Mouse (Mus musculus) neural tube, embryonic 11.5 days (tissue): ENCODE data around the gene Epb41l1. TPM values are rescaled to one million over a fixed set of nuclear protein-coding genes. Genes with fewer than 3 reads are reported as not detected.
A peak's percentile ranks its signal among the peaks of the same experiment; 100 is the strongest.
"Not testable (repeated sequence)": the region's sequence is repeated elsewhere in the genome, so short reads cannot be mapped to it uniquely, and the experiment has no call there.

Experiments
- ATAC-seq: fragments of 200-750 bp; cut with Nextera tagmentation; 2 replicates; pipeline ENCODE4 v1.8.0; 2017; ENCODE audit warnings: moderate number of reproducible peaks, mild to moderate bottlenecking, moderate TSS enrichment, moderate library complexity; ENCODE audit not compliant: insufficient read depth, low FRiP score, low TSS enrichment
- DNase-seq: peaks from one replicate; pipeline ENCODE4 v3.0.0-alpha.2; 2015; ENCODE audit warnings: low spot score
- H3K27ac ChIP-seq: fragments of 300-500 bp; sonication (generic); 2 replicates; pipeline ENCODE4 v1.5.1; 2014; ENCODE audit warnings: low read depth, mild to moderate bottlenecking, low read length
- H3K27me3 ChIP-seq: fragments of 300-500 bp; sonication (generic); 2 replicates; pipeline ENCODE4 v1.6.1; 2014; ENCODE audit warnings: mild to moderate bottlenecking, low read length, mixed read lengths; ENCODE audit not compliant: control insufficient read depth, insufficient read depth
- H3K36me3 ChIP-seq: fragments of 300-500 bp; sonication (generic); 2 replicates; pipeline ENCODE4 v1.6.1; 2014; ENCODE audit warnings: mild to moderate bottlenecking, low read length, moderate library complexity, mixed read lengths; ENCODE audit not compliant: control insufficient read depth, insufficient read depth
- H3K4me1 ChIP-seq: fragments of 300-500 bp; sonication (generic); 2 replicates; pipeline ENCODE4 v1.6.1; 2014; ENCODE audit warnings: low read length, mixed read lengths; ENCODE audit not compliant: control insufficient read depth, insufficient read depth
- H3K4me2 ChIP-seq: fragments of 300-500 bp; sonication (generic); 2 replicates; pipeline ENCODE4 v1.6.1; 2014; ENCODE audit warnings: low read depth, mild to moderate bottlenecking, moderate library complexity
- H3K4me3 ChIP-seq: fragments of 300-500 bp; sonication (generic); 2 replicates; pipeline ENCODE4 v1.5.1; 2014; ENCODE audit warnings: low read depth, low read length
- H3K9ac ChIP-seq: fragments of 300-500 bp; sonication (generic); 2 replicates; pipeline ENCODE4 v1.6.1; 2014; ENCODE audit warnings: mild to moderate bottlenecking, low read length
- H3K9me3 ChIP-seq: fragments of 300-500 bp; sonication (generic); 2 replicates; pipeline ENCODE4 v1.6.1; 2016; ENCODE audit warnings: low read length; ENCODE audit not compliant: control insufficient read depth
- WGBS: fragments of 180-500 bp; shearing (Covaris S2); extraction: QIAGEN DNeasy Blood & Tissue Kit; methylation state at CpG from one replicate; pipeline ENCODE4 v1.1.7; 2014; 5-methylcytosine and 5-hydroxymethylcytosine counted together
- polyA plus RNA-seq: library from polyadenylated mRNA; unstranded; fragments of >200 nt; fragmentation: Nextera tagmentation; extraction: Ambion mirVana; gene quantifications from 2 replicates; pipeline ENCODE4 v1.2.1, GENCODE M21; 2014

The Epb41l1 gene
- polyA plus RNA-seq, 1 experiment from 2014 or later: 4.4 TPM

- WGBS: 79% methylated on average over 4 of the region's 6 CpGs
- DNase-seq (no peak), ATAC-seq (no peak)
- no peak overlapping the region for H3K4me2 ChIP-seq
- no peak overlapping the region for H3K4me3 ChIP-seq
- no peaks in the 10 kb centered on the region; the same call in none of the 2 replicates for H3K36me3 ChIP-seq
- H3K9ac ChIP-seq: no peak overlapping the region
- no peak overlapping the region for H3K27ac ChIP-seq
- no peaks in the 10 kb centered on the region for H3K4me1 ChIP-seq
- H3K27me3 ChIP-seq: no peaks in the 10 kb centered on the region
- H3K9me3 ChIP-seq: no peaks in the 10 kb centered on the region
Observed at GRCm38 (mm10) chr2:156512561-156512960, 91.9 kb downstream of the Epb41l1 start.

GRCm38 (mm10) chr2:156515102-156515501 lies 94.4 kb downstream of the Epb41l1 start:
- H3K4me1 ChIP-seq: no peaks in the 10 kb centered on the region
- ATAC-seq (no peak), DNase-seq (no peak)
- H3K27ac ChIP-seq: no peak overlapping the region
- WGBS: 88% methylated on average over 9 of the region's 9 CpGs
- no peak overlapping the region for H3K9ac ChIP-seq
- H3K27me3 ChIP-seq: no peaks in the 10 kb centered on the region
- H3K4me2 ChIP-seq: no peak overlapping the region
- no peaks in the 10 kb centered on the region for H3K9me3 ChIP-seq
- no peaks in the 10 kb centered on the region; the same call in 1 of the 2 replicates for H3K36me3 ChIP-seq
- H3K4me3 ChIP-seq: no peak overlapping the region

- Histone ChIP-seq H3K9me3 (no peaks in the 10 kb centered on the region), H3K4me1 (no peaks in the 10 kb centered on the region), H3K9ac (no peak overlapping the region), H3K27ac (no peak overlapping the region), H3K27me3 (no peaks in the 10 kb centered on the region), H3K4me2 (no peak overlapping the region), H3K36me3 (no peaks in the 10 kb centered on the region; the same call in 1 of the 2 replicates), H3K4me3 (no peak overlapping the region)
- ATAC-seq (peak; percentile 38; the same call in 1 of the 2 replicates), DNase-seq (peak; percentile 78)
- 26% methylated on average over 7 of the region's 7 CpGs for WGBS
Observed at GRCm38 (mm10) chr2:156515565-156516185, 95.0 kb downstream of the Epb41l1 start.

GRCm38 (mm10) chr2:156516678-156517077 lies 96.0 kb downstream of the Epb41l1 start:
- not testable (repeated sequence) for H3K4me3 ChIP-seq, H3K9me3 ChIP-seq, ATAC-seq, DNase-seq, H3K36me3 ChIP-seq, H3K9ac ChIP-seq, H3K4me1 ChIP-seq, H3K27me3 ChIP-seq, H3K4me2 ChIP-seq, H3K27ac ChIP-seq
- 58% methylated on average over 2 of the region's 2 CpGs for WGBS

GRCm38 (mm10) chr2:156518306-156518705 lies 97.6 kb downstream of the Epb41l1 start:
- Histone ChIP-seq H3K4me1 (no peaks in the 10 kb centered on the region), H3K36me3 (no peaks in the 10 kb centered on the region; the same call in 1 of the 2 replicates), H3K27ac (no peak overlapping the region), H3K4me3 (no peak overlapping the region), H3K9me3 (no peaks in the 10 kb centered on the region), H3K27me3 (no peaks in the 10 kb centered on the region), H3K9ac (no peak overlapping the region), H3K4me2 (no peak overlapping the region)
- 82% methylated on average over 6 of the region's 6 CpGs for WGBS
- no peak for DNase-seq
- no peak for ATAC-seq

DNA sequence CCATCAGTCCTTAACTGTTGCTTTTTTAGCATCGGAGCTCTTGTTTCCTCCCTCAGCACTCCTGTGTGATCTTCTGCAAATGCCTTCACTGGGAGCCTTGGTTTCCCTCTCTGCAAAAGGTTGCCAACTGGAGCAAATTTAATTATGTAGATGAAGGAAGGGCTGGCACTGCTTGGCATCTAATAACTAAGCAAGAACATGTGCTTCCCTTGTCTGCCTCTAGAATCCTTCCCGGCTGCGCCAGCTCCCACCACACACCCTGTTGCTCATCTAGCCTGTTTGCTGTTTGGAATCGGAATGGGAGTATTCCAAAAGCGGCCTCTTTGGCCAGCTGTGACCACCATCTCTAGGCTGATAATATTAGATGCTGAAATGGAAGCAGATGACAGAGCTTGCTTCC lies 98.9 kb downstream of the Epb41l1 start:
- Histone ChIP-seq H3K4me1 (no peaks in the 10 kb centered on the region; the same call in 1 of the 2 replicates), H3K27me3 (no peaks in the 10 kb centered on the region), H3K9me3 (no peaks in the 10 kb centered on the region), H3K4me3 (no peak overlapping the region), H3K27ac (no peak overlapping the region), H3K36me3 (no peaks in the 10 kb centered on the region), H3K9ac (no peak overlapping the region), H3K4me2 (no peak overlapping the region)
- no peak for DNase-seq
- no peak for ATAC-seq
- 98% methylated on average over 5 of the region's 5 CpGs for WGBS

- no peaks in the 10 kb centered on the region for H3K9me3 ChIP-seq
- WGBS: 90% methylated on average over 11 of the region's 11 CpGs
- DNase-seq (no peak), ATAC-seq (no peak)
- no peaks in the 10 kb centered on the region; the same call in 1 of the 2 replicates for H3K4me1 ChIP-seq
- H3K27ac ChIP-seq: no peak overlapping the region
- no peaks in the 10 kb centered on the region for H3K27me3 ChIP-seq
- H3K4me2 ChIP-seq: no peak overlapping the region
- H3K4me3 ChIP-seq: no peak overlapping the region
- no peaks in the 10 kb centered on the region for H3K36me3 ChIP-seq
- H3K9ac ChIP-seq: no peak overlapping the region
Observed at GRCm38 (mm10) chr2:156522994-156523393, 102.3 kb downstream of the Epb41l1 start.

- ATAC-seq (no peak), DNase-seq (no peak)
- Histone ChIP-seq H3K4me3 (no peak overlapping the region), H3K4me1 (no peaks in the 10 kb centered on the region; the same call in 1 of the 2 replicates), H3K27ac (no peak overlapping the region), H3K27me3 (no peaks in the 10 kb centered on the region), H3K9me3 (no peaks in the 10 kb centered on the region), H3K4me2 (no peak overlapping the region), H3K36me3 (no peaks in the 10 kb centered on the region), H3K9ac (no peak overlapping the region)
- WGBS: 41% methylated on average over 3 of the region's 3 CpGs
Observed at GRCm38 (mm10) chr2:156524078-156524477, 103.4 kb downstream of the Epb41l1 start.

GRCm38 (mm10) chr2:156529726-156530125 lies 109.0 kb downstream of the Epb41l1 start:
- no peak overlapping the region for H3K4me2 ChIP-seq
- H3K9ac ChIP-seq: no peak overlapping the region
- peak; percentile 43 for DNase-seq
- ATAC-seq: no peak
- H3K27ac ChIP-seq: no peak overlapping the region
- WGBS: 64% methylated on average over 2 of the region's 2 CpGs
- no peaks in the 10 kb centered on the region for H3K9me3 ChIP-seq
- no peaks in the 10 kb centered on the region for H3K4me1 ChIP-seq
- H3K4me3 ChIP-seq: no peak overlapping the region
- H3K36me3 ChIP-seq: no peaks in the 10 kb centered on the region
- H3K27me3 ChIP-seq: no peaks in the 10 kb centered on the region
